Mouse (Mus musculus) MEL (cell line): ENCODE results near the gene Spata32. TPM values are rescaled to one million over a fixed set of nuclear protein-coding genes. Genes with fewer than 3 reads are reported as not detected.

ENCODE experiments used
- DNase-seq: peaks from one replicate; pipeline ENCODE4 v3.0.0; 2011; ENCODE audit warnings: low read depth, low spot score
- H3K27ac ChIP-seq: 2 replicates; pipeline ENCODE4 v1.5.1; 2012; ENCODE audit warnings: low read depth, mild to moderate bottlenecking, control low read depth, low read length, moderate library complexity; ENCODE audit not compliant: control insufficient read depth
- H3K27me3 ChIP-seq, 2 experiments: fragments of 150-350 bp in 1 of 2; sonication (generic) in 1 of 2; 2 replicates each; pipeline ENCODE4 v1.6.1; 2012; ENCODE audit warnings: low read length in 2 of 2, mild to moderate bottlenecking in 2 of 2, improper control_type of control experiment in 1 of 2, moderate library complexity in 1 of 2; ENCODE audit not compliant: insufficient read depth in 2 of 2, control insufficient read depth in 1 of 2
- H3K36me3 ChIP-seq, 2 experiments: 2 replicates each; pipeline ENCODE4 v1.6.1; 2012 to 2014; ENCODE audit warnings: low read length in 2 of 2, improper control_type of control experiment in 1 of 2, inconsistent platforms in 1 of 2, mild to moderate bottlenecking in 1 of 2; ENCODE audit not compliant: insufficient read depth in 2 of 2, control insufficient read depth in 1 of 2
- H3K4me1 ChIP-seq, 2 experiments: fragments of 150-350 bp in 1 of 2; sonication (generic) in 1 of 2; 2 replicates each; pipeline ENCODE4 v1.6.1; 2012; ENCODE audit warnings: low read length in 2 of 2, improper control_type of control experiment in 1 of 2, mild to moderate bottlenecking in 1 of 2; ENCODE audit not compliant: insufficient read depth in 2 of 2, control insufficient read depth in 1 of 2
- H3K4me3 ChIP-seq, 2 experiments: fragments of 150-350 bp in 1 of 2; sonication (generic) in 1 of 2; 2 replicates each; pipeline ENCODE4 v1.5.1; 2012; ENCODE audit warnings: low read depth in 2 of 2, low read length in 2 of 2, mild to moderate bottlenecking in 2 of 2, moderate library complexity in 2 of 2, control low read depth in 1 of 2, improper control_type of control experiment in 1 of 2; ENCODE audit not compliant: control insufficient read depth in 1 of 2, insufficient read depth in 1 of 2
- H3K79me2 ChIP-seq: 2 replicates; pipeline ENCODE4 v1.6.1; 2012; ENCODE audit warnings: mild to moderate bottlenecking, low read length, moderate library complexity; ENCODE audit not compliant: control insufficient read depth, poor library complexity, insufficient read depth
- H3K9ac ChIP-seq: 2 replicates; pipeline ENCODE4 v1.6.1; 2012; ENCODE audit warnings: low read depth, mild to moderate bottlenecking, control low read depth, low read length, moderate library complexity; ENCODE audit not compliant: control insufficient read depth, poor library complexity, severe bottlenecking
- H3K9me3 ChIP-seq: fragments of 150-350 bp; sonication (generic); replicated peaks from 2 replicates; pipeline ENCODE4 v1.6.1; 2012; ENCODE audit warnings: mild to moderate bottlenecking, low read length, improper control_type of control experiment, moderate library complexity; ENCODE audit not compliant: insufficient read depth
- CHD1 ChIP-seq: IDR thresholded peaks from 2 replicates; pipeline ENCODE4 v1.6.1; 2012; ENCODE audit warnings: low read depth, mild to moderate bottlenecking, inconsistent platforms, low read length, improper control_type of control experiment
- CHD2 ChIP-seq: IDR thresholded peaks from 2 replicates; pipeline ENCODE4 v1.6.1; 2011; ENCODE audit warnings: low read length, improper control_type of control experiment
- ELF1 ChIP-seq: IDR thresholded peaks from 2 replicates; pipeline ENCODE4 v1.6.1; 2014; ENCODE audit warnings: low read depth, mild to moderate bottlenecking, inconsistent platforms, low read length, improper control_type of control experiment, moderate library complexity
- EP300 ChIP-seq, 2 experiments: IDR thresholded peaks; 2 replicates each; pipeline ENCODE4 v1.6.1; 2011; ENCODE audit warnings: improper control_type of control experiment in 2 of 2, low read length in 2 of 2, low read depth in 1 of 2, mild to moderate bottlenecking in 1 of 2
- ETS1 ChIP-seq: IDR thresholded peaks from 2 replicates; pipeline ENCODE4 v1.6.1; 2012; ENCODE audit warnings: low read depth, mild to moderate bottlenecking, inconsistent platforms, low read length, improper control_type of control experiment, moderate library complexity
- HCFC1 ChIP-seq: IDR thresholded peaks from 2 replicates; pipeline ENCODE4 v1.6.1; 2012; ENCODE audit warnings: low read depth, mild to moderate bottlenecking, inconsistent platforms, low read length, improper control_type of control experiment, moderate library complexity
- JUND ChIP-seq: IDR thresholded peaks from 2 replicates; pipeline ENCODE4 v1.6.1; 2011; ENCODE audit warnings: low read depth, mild to moderate bottlenecking, improper control_type of control experiment, low read length
- MAX ChIP-seq: IDR thresholded peaks from 2 replicates; pipeline ENCODE4 v1.6.1; 2011; ENCODE audit warnings: low read length, improper control_type of control experiment
- MAZ ChIP-seq: IDR thresholded peaks from 2 replicates; pipeline ENCODE4 v1.6.1; 2012; ENCODE audit warnings: low read depth, mild to moderate bottlenecking, inconsistent platforms, low read length, improper control_type of control experiment
- MEF2A ChIP-seq: IDR thresholded peaks from 2 replicates; pipeline ENCODE4 v1.6.1; 2014; ENCODE audit warnings: low read depth, mild to moderate bottlenecking, inconsistent platforms, low read length, improper control_type of control experiment; ENCODE audit not compliant: poor library complexity, insufficient replicate concordance, severe bottlenecking; ENCODE audit errors: extremely low read depth
- MXI1 ChIP-seq: IDR thresholded peaks from 2 replicates; pipeline ENCODE4 v1.6.1; 2011; ENCODE audit warnings: mild to moderate bottlenecking, low read depth, low read length, improper control_type of control experiment
- MYB ChIP-seq: IDR thresholded peaks from 2 replicates; pipeline ENCODE4 v1.6.1; 2011; ENCODE audit warnings: mild to moderate bottlenecking, low read depth, low read length, improper control_type of control experiment
- MYC ChIP-seq: IDR thresholded peaks from 2 replicates; pipeline ENCODE4 v1.6.1; 2011; ENCODE audit warnings: low read depth, mild to moderate bottlenecking, low read length, improper control_type of control experiment, moderate library complexity
- NRF1 ChIP-seq: IDR thresholded peaks from 2 replicates; pipeline ENCODE4 v1.6.1; 2014; ENCODE audit warnings: low read depth, mild to moderate bottlenecking, inconsistent platforms, low read length, improper control_type of control experiment, moderate library complexity; ENCODE audit not compliant: poor library complexity, insufficient read depth, severe bottlenecking
- POLR2A ChIP-seq, 2 experiments: IDR thresholded peaks; 2 replicates each; pipeline ENCODE4 v1.6.1; 2011 to 2012; ENCODE audit warnings: low read length in 2 of 2, mild to moderate bottlenecking in 2 of 2, control low read depth in 1 of 2, improper control_type of control experiment in 1 of 2, low read depth in 1 of 2, moderate library complexity in 1 of 2; ENCODE audit not compliant: control insufficient read depth in 1 of 2, insufficient read depth in 1 of 2, poor library complexity in 1 of 2
- POLR2AphosphoS2 ChIP-seq: IDR thresholded peaks from 2 replicates; pipeline ENCODE4 v1.6.1; 2011; ENCODE audit warnings: low read length, improper control_type of control experiment
- POLR2AphosphoS5 ChIP-seq: IDR thresholded peaks from 2 replicates; pipeline ENCODE4 v1.6.1; 2012; ENCODE audit warnings: low read depth, borderline replicate concordance, mild to moderate bottlenecking, inconsistent platforms, low read length, moderate library complexity, mixed read lengths
- RCOR1 ChIP-seq: IDR thresholded peaks from 2 replicates; pipeline ENCODE4 v1.6.1; 2012; ENCODE audit warnings: low read depth, mild to moderate bottlenecking, inconsistent platforms, low read length, improper control_type of control experiment
- SMC3 ChIP-seq: IDR thresholded peaks from 2 replicates; pipeline ENCODE4 v1.6.1; 2011; ENCODE audit warnings: low read depth, low read length, improper control_type of control experiment
- TAL1 ChIP-seq: IDR thresholded peaks from 2 replicates; pipeline ENCODE4 v1.6.1; 2012; ENCODE audit warnings: mild to moderate bottlenecking, inconsistent platforms, low read length, moderate library complexity, mixed read lengths
- TCF12 ChIP-seq: IDR thresholded peaks from 2 replicates; pipeline ENCODE4 v1.6.1; 2014; ENCODE audit warnings: low read depth, mild to moderate bottlenecking, inconsistent platforms, low read length, improper control_type of control experiment, moderate library complexity
- UBTF ChIP-seq: IDR thresholded peaks from 2 replicates; pipeline ENCODE4 v1.6.1; 2012; ENCODE audit warnings: low read depth, mild to moderate bottlenecking, inconsistent platforms, low read length, improper control_type of control experiment, moderate library complexity, borderline replicate concordance; ENCODE audit not compliant: insufficient read depth
- USF2 ChIP-seq, 2 experiments: IDR thresholded peaks; 2 replicates each; pipeline ENCODE4 v1.6.1; 2011 to 2012; ENCODE audit warnings: improper control_type of control experiment in 2 of 2, low read length in 2 of 2, borderline replicate concordance in 1 of 2, inconsistent platforms in 1 of 2, low read depth in 1 of 2, mild to moderate bottlenecking in 1 of 2; ENCODE audit not compliant: insufficient read depth in 1 of 2
- ZKSCAN1 ChIP-seq: IDR thresholded peaks from 2 replicates; pipeline ENCODE4 v1.6.1; 2012; ENCODE audit warnings: low read depth, mild to moderate bottlenecking, inconsistent platforms, low read length, improper control_type of control experiment, moderate library complexity
- polyA plus RNA-seq, 2 experiments: library from polyadenylated mRNA; stranded (reverse) in 1 of 2; unstranded in 1 of 2; fragments of >175 nt in 1 of 2; fragments of >200 nt in 1 of 2; gene quantifications; 2 replicates each; pipeline versions ENCODE4 v1.2.1 to v1.2.4; 2012; ENCODE audit warnings: low replicate concordance in 2 of 2, low read depth in 1 of 2; ENCODE audit not compliant: insufficient read length in 2 of 2, insufficient read depth in 1 of 2, missing spikeins in 1 of 2
- total RNA-seq: library from RNA; depleted of rRNA; stranded (reverse); fragments of 300-350 nt; gene quantifications from 2 replicates; pipeline ENCODE4 v1.2.3, GENCODE M21; 2012

The Spata32 gene
- total and polyA plus RNA-seq, 3 experiments, result not detected

GRCm38 (mm10) chr11:103219259-103219658 is 1.0 kb upstream of the Spata32 start:
- Histone ChIP-seq H3K4me3 (no peak overlapping the region), H3K36me3 (peaks cover 0 to 7% of the 10 kb centered on the region in 2 experiments; a peak in 2 of 4 replicates), H3K79me2 (no peaks in the 10 kb centered on the region)

GRCm38 (mm10) chr11:103218517-103218901 is 277 bp upstream of the Spata32 start:
- H3K27me3 ChIP-seq, result no peaks in the 10 kb centered on the region
- peaks cover 0 to 7% of the 10 kb centered on the region in 2 experiments; a peak in 2 of 4 replicates for H3K36me3 ChIP-seq
- H3K79me2 ChIP-seq, result no peaks in the 10 kb centered on the region
- H3K9me3 ChIP-seq, result no peaks in the 10 kb centered on the region
- peaks cover 0 to 9% of the 10 kb centered on the region in 2 experiments; a peak in 3 of 4 replicates for H3K4me1 ChIP-seq
- no peak for DNase-seq
- H3K4me3 ChIP-seq, result no peak overlapping the region
- no peak overlapping the region for H3K27ac ChIP-seq
- no peak overlapping the region for H3K9ac ChIP-seq
- TF ChIP-seq POLR2AphosphoS2, result no peak
- TF ChIP-seq CHD1, result no peak
- TF ChIP-seq ELF1, result no peak
- TF ChIP-seq TAL1, result no peak
- no peak for TF ChIP-seq ZKSCAN1
- no peak for TF ChIP-seq EP300 (IDR thresholded peaks at IDR 0.05; ENCODE audit: low read depth in 1 of 2, low read length in 2 of 2)
- TF ChIP-seq USF2 (IDR thresholded peaks at IDR 0.05; ENCODE audit: borderline replicate concordance in 1 of 2, insufficient read depth in 1 of 2, low read depth in 1 of 2, low read length in 2 of 2), result no peak
- no peak for TF ChIP-seq MAX
- no peak for TF ChIP-seq HCFC1
- no peak for TF ChIP-seq CHD2
- TF ChIP-seq NRF1, result no peak
- TF ChIP-seq MYB, result no peak
- no peak for TF ChIP-seq POLR2AphosphoS5
- no peak for TF ChIP-seq MEF2A
- no peak for TF ChIP-seq MYC

More at GRCm38 (mm10) chr11:103219259-103219658, 1.0 kb upstream of the Spata32 start:
- H3K27me3 ChIP-seq, result no peaks in the 10 kb centered on the region
- TF ChIP-seq JUND, result no peak
- no peak for TF ChIP-seq MXI1
- TF ChIP-seq MYC, result no peak
- no peak for TF ChIP-seq MEF2A
- no peak for TF ChIP-seq POLR2AphosphoS5
- TF ChIP-seq NRF1, result no peak
- TF ChIP-seq POLR2A (IDR thresholded peaks at IDR 0.05; ENCODE audit: control insufficient read depth in 1 of 2, insufficient read depth in 1 of 2, low read depth in 1 of 2, low read length in 2 of 2, poor library complexity in 1 of 2), result no peak
- no peak for TF ChIP-seq CHD1
- no peak for TF ChIP-seq ETS1
- no peak for TF ChIP-seq ELF1
- TF ChIP-seq HCFC1, result no peak
- no peak for TF ChIP-seq UBTF
- no peak for TF ChIP-seq MAZ
- TF ChIP-seq RCOR1, result no peak
- no peak for TF ChIP-seq TCF12
- TF ChIP-seq MYB, result no peak
- TF ChIP-seq ZKSCAN1, result no peak
- no peak for TF ChIP-seq SMC3
- no peak for TF ChIP-seq USF2 (IDR thresholded peaks at IDR 0.05; ENCODE audit: borderline replicate concordance in 1 of 2, insufficient read depth in 1 of 2, low read depth in 1 of 2, low read length in 2 of 2)
- no peak for TF ChIP-seq TAL1
- no peak overlapping the region for H3K27ac ChIP-seq
- no peak for DNase-seq
- H3K9me3 ChIP-seq, result no peaks in the 10 kb centered on the region
- H3K4me1 ChIP-seq, result peaks cover 0 to 9% of the 10 kb centered on the region in 2 experiments; a peak in 3 of 4 replicates
- H3K9ac ChIP-seq, result no peak overlapping the region
